Mouse (Mus musculus): ENCODE measurements around the gene Ttll8.

Ttll8 gene

DNA sequence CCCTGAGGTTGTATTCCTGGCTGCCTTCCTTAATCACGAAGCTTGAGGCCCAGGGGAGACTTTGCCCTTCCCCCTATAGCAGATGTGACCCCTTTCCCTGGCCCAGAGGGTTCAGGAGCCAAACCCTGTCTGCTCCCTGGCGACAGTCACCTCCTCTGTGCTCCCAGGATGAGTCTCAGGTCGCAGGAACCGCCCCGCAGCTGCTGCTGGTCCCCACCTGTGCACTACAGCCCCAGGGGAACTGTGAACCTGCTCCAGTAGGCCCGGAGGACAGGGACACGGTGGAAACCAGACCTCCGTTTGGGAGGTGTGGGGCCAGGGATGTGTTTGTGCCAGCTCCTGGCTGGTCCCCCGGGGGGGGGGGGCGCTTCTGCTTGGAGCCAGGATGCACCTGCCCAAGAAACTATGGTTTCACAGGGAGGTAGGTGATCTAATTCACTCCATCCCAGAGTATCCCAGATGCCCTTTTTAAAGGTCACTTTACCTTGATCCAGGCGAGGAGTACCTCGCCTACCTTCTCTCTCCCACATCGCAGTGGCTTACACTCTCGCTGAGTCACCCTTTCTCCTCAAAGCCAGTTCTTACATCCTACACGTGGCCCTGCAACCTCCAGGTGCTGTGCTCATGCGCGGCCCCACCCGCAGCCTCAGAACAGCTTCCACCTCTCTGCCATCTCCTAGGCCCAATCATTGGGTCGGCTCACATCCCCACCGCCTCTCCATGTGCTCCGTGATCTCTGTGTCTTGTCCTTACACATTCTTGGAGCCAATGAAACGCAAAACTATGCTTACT lies 72.8 kb downstream of the Ttll8 start:
- DNase-seq: no peak

- DNase-seq: no peak
Measured at GRCm38 (mm10) chr15:88877021-88877400, 77.2 kb downstream of the Ttll8 start.

GRCm38 (mm10) chr15:88876155-88877020 lies 77.8 kb downstream of the Ttll8 start:
- DNase-seq: peak; percentile 61 to 86

GRCm38 (mm10) chr15:88875625-88876081 lies 78.6 kb downstream of the Ttll8 start:
- no peak for DNase-seq

- no peak for DNase-seq
Measured at GRCm38 (mm10) chr15:88874477-88874876, 79.7 kb downstream of the Ttll8 start.

- no peak for DNase-seq
Measured at GRCm38 (mm10) chr15:88874061-88874460, 80.2 kb downstream of the Ttll8 start.

GRCm38 (mm10) chr15:88870418-88871185 lies 83.6 kb downstream of the Ttll8 start:
- DNase-seq: no peak

GRCm38 (mm10) chr15:88868024-88868742 lies 86.0 kb downstream of the Ttll8 start:
- DNase-seq: no peak

DNA sequence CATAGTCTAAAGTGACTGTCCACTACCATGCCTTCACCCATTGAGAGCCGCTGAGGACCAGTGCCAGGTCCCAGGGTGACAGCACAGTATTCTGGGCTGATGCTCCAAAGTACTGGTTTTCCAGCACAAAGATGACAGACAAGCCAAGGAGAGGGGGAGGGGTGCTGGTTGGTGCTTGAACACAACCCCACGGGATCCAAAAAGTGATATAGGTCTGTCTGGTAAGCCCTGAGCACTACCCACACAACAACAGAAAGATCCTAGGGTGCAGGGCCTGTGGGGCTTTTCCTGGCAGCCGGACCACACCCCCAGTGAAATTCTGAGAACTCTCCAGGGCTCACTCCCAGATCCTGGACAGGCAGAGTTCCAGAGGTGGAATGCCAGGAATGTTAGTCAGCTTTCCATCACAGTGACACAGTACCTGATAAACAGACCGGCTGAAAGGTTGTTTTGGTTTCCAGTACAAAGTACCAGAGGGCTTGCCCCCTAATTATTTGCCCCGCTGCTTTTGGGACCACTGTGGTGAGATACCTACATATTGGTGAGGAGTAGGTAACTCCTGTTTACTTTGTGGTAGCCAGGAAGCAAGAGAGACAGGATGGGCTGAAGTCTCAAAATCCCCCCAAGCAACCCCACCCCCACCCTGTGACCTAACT lies 86.7 kb downstream of the Ttll8 start:
- no peak for DNase-seq

DNA sequence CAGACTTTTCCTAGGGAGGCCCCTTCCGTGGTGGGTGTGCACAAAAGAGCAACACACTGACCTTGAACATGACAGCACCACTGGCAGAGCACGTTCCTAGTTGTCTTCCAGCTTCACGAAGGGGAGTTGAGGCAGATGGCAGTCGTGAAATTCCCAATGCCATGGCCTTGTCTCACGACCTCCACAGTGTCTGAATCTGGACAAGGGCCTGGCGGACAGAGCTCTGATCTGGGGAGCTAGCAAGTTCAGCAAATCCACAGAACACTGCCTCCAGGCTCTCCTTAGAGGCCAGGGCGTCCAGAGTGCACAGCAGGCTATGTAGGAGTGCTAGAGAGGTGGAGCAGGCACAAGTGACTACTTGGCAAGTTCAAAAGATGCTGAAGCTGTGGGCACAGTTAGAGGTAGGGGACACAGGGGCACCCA lies 87.3 kb downstream of the Ttll8 start:
- no peak for DNase-seq

DNA sequence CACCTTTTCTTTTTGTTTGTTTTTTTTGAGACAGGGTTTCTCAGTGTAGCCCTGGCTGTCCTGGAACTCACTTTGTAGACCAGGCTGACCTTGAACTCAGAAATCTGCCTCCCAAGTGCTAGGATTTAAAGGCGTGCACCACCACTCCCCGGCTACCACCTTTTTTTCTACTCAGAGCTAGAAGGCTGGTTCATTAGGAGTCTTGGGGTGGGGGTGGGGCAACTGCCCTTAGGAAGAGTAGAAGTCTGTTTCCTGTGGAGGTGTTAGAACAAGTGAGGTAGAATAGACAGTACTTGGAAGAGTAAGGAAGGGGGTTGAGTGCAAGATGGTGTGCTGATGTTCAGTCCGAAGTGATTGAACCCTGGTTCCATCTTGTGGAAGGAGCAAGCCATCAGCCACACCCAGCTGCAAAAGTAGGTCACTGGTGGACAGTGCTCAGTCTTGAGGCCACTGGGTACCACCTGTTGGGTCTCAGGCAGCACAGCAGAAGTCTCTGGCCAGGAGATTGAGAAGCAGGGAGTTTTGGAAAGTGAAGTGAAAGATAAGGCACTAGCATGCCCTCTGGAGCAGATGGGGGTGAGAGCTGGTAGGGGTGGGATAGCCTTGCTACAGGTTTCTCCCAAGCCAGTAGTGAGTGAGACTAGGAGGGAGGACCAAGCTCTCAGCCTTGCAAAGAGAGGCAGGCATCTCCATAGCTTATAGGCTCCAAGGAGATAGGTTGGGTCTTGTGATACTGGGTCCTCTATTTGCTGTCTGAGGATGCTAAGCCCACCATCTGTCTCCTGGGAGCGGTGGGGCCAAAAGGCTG lies 88.1 kb downstream of the Ttll8 start:
- DNase-seq: no peak

DNA sequence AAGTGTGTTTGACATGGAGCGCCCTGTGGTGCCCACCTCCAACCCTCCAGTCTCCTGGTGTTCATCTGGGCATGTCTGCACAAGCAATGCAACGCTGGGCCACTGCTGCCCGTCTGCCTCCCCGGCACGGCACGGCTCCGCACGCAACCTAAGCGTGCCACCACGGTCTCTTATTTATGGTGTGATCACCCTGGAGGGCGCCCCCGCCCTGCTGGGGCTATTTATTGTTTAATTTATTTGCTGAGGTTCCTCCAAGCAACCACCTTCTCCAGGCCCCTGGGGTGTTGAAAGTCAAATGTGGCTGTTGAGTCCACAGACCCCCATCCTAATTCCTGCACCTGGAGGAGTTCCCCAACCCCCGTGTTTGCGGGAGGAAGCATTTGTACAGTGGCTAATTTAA lies 89.2 kb downstream of the Ttll8 start:
- no peak for DNase-seq

DNA sequence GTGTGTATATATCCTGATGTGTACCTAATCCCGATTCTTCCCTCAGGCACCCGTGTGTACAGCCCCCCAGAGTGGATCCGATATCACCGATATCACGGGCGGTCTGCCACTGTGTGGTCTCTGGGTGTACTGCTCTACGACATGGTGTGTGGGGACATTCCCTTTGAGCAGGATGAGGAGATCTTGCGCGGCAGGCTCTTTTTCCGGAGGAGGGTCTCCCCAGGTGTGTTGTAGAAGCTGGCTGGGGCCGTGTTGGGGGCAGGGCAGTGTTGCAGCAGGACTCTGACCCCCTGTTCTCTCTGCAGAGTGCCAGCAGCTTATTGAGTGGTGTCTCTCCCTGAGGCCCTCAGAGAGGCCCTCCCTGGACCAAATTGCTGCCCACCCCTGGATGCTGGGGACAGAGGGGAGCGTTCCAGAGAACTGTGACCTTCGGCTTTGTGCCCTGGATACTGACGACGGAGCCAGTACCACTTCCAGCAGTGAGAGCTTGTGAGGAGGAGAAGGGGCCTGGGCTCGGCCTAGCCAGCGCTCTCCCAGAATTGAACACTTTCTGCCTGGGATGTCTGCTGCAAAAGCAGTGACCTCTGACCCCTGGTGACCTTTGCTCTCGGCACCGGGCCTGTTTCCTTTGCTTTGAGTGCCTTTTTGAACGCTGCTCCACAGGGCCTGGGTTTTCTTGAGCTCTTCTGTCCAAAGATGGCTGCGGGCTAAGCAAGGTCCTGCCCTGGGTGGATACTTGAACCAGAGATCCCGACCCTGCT lies 89.8 kb downstream of the Ttll8 start:
- no peak for DNase-seq

GRCm38 (mm10) chr15:88863695-88864231 lies 90.5 kb downstream of the Ttll8 start:
- peak; percentile 53 for DNase-seq

GRCm38 (mm10) chr15:88862881-88863694 lies 91.1 kb downstream of the Ttll8 start:
- DNase-seq: peak; percentile 39 to 57

- DNase-seq: peak; percentile 93 to 96
Measured at GRCm38 (mm10) chr15:88861772-88862622, 92.2 kb downstream of the Ttll8 start, which contains the start of gene Pim3. Gene Pim3 (plus strand): TSS chr15:88862186.

DNA sequence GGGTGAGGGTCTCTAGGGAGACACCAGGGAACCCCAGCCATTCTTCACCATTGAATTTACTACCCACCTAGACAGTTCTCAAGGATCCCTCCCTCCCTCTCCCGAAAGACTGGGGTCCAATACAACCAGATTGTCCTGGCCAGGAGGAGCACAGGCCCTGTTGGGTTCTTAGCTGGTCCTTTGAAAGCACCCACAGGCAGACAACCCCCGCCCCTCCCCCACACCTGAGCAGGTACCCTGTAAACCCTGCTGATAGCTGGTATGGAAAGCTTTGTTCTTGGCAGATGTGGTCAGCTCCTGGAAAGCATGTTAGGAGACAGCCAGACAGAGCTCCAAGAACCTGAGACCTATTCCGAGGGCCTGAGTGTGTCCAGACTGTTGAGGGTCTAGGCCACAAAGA lies 93.4 kb downstream of the Ttll8 start:
- DNase-seq: no peak

Data from spleen, adult 18-20 months (tissue).